Comparison of ENCODE assay signal across 8 mouse cellular contexts in the genomic region with DNA sequence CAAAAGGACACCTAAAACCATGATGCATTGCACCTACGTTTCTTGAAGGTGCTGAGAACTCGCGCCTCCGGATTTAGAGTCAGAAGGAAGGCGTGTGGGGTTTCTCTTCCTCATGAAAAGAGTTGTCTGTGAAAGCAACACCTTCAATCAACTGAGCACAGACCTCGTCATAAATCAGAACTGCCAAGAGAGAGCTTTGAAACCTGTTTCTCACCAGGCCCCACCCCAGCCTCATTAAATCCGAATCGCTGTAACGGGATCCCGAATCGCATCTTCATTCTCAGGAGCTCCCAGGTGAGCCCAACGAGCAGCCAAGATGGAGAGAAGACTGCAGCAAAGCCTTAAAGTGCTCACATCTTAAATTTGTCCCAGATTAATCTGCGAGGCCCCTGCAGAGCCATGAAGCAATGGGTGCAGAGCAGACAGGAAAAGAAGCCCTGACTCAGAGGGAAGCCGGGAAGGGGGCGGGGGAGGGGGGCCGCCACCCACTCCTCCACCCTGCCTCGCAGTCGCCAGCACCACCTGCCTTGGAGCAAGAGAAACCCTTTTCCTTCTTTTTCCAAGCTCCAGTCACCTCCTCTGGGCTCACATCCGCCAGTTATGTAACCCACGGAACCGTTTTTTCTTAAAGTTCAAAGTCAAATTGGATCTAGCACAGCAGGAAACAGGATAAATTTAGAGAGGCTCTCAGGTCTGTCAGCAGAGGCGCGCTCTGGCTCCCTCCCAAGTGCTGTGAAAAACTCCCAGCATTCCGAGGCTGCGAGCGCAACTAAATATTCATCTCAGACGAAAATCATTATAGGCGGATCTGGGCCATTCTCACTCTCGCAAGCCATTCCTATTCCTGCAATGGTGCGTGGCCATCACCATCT. TPM values are rescaled to one million over a fixed set of nuclear protein-coding genes. Genes with fewer than 3 reads are reported as not detected.
DNase-seq lines count a peak whose midpoint lies in the region; ATAC-seq and TF ChIP-seq lines count a peak whose summit lies in the region.

No protein-coding gene starts in this region.

- H3K27me3 ChIP-seq in forebrain, embryonic 12.5 days, result peaks cover 60% of the 10 kb centered on the region
- peaks cover 25% of the 10 kb centered on the region for H3K27me3 ChIP-seq in heart, embryonic 15.5 days
- peaks cover 42% of the 10 kb centered on the region for H3K27me3 ChIP-seq in limb, embryonic 14.5 days (ENCODE audit: control insufficient read depth, insufficient read depth, low read length)

- ATAC-seq in forebrain, embryonic 12.5 days (ENCODE audit: low FRiP score), result no peak; the same call in 1 of the 2 replicates
- peak; percentile 36; the same call in 1 of the 2 replicates for ATAC-seq in heart, embryonic 15.5 days (replicated peaks; ENCODE audit: insufficient number of reproducible peaks, insufficient read depth, low FRiP score, low read depth)
- ATAC-seq in limb, embryonic 14.5 days (ENCODE audit: low FRiP score, low read depth), result peak; percentile 60
- ATAC-seq in CD4-positive, CD25-positive, alpha-beta regulatory T cell, adult 4 months, result no peak

- TF ChIP-seq POLR2A in limb, embryonic 14.5 days (IDR thresholded peaks at IDR 0.05; ENCODE audit: borderline replicate concordance, extremely low read depth, insufficient read depth, insufficient read length), result no peak

- DNase-seq in cerebellum, adult 11-12 months, result peak; percentile 76
- peak; percentile 80 for DNase-seq in kidney, postnatal 10 days
- peak; percentile 76 for DNase-seq in limb, embryonic 14.5 days (ENCODE audit: low spot score)
- DNase-seq in neural tube, embryonic 10.5 days (ENCODE audit: extremely low spot score, low spot score), result peak; percentile 34
- DNase-seq in thymus, adult 18-20 months, result no peak

- peak overlapping the region; percentile 33 for H3K4me3 ChIP-seq in forebrain, embryonic 12.5 days (replicated peaks)
- peak overlapping the region; percentile 42 for H3K4me3 ChIP-seq in heart, embryonic 15.5 days
- peak overlapping the region; percentile 32 for H3K4me3 ChIP-seq in limb, embryonic 14.5 days (replicated peaks; ENCODE audit: low read length)

- 4% methylated on average over 30 of the region's 30 CpGs for WGBS in forebrain, embryonic 12.5 days
- 4% methylated on average over 30 of the region's 30 CpGs for WGBS in heart, embryonic 15.5 days
- 3% methylated on average over 30 of the region's 30 CpGs for WGBS in limb, embryonic 14.5 days

- no peaks in the 10 kb centered on the region for H3K36me3 ChIP-seq in forebrain, embryonic 12.5 days (replicated peaks)
- H3K36me3 ChIP-seq in heart, embryonic 15.5 days, result no peaks in the 10 kb centered on the region
- H3K36me3 ChIP-seq in limb, embryonic 14.5 days (ENCODE audit: control insufficient read depth, insufficient read depth, low read length), result no peaks in the 10 kb centered on the region

- H3K9me3 ChIP-seq in forebrain, embryonic 12.5 days, result no peaks in the 10 kb centered on the region
- H3K9me3 ChIP-seq in heart, embryonic 15.5 days (replicated peaks), result no peaks in the 10 kb centered on the region
- no peaks in the 10 kb centered on the region for H3K9me3 ChIP-seq in limb, embryonic 14.5 days (ENCODE audit: control insufficient read depth, low read length)

- H3K27ac ChIP-seq in forebrain, embryonic 12.5 days, result no peak overlapping the region
- H3K27ac ChIP-seq in heart, embryonic 15.5 days, result peak overlapping the region; percentile 80
- H3K27ac ChIP-seq in limb, embryonic 14.5 days (replicated peaks; ENCODE audit: low read depth, low read length), result no peak overlapping the region

- peak overlapping the region; percentile 8; the same call in 1 of the 2 replicates for H3K9ac ChIP-seq in forebrain, embryonic 12.5 days
- 0 out of 2 replicates have a peak overlapping the region, but pooled peaks have one; percentile 32 for H3K9ac ChIP-seq in heart, embryonic 15.5 days
- H3K9ac ChIP-seq in limb, embryonic 14.5 days (ENCODE audit: low read depth, low read length, severe bottlenecking), result peak overlapping the region; percentile 34; the same call in 1 of the 2 replicates

- peaks cover 17% of the 10 kb centered on the region for H3K4me1 ChIP-seq in forebrain, embryonic 12.5 days
- H3K4me1 ChIP-seq in heart, embryonic 15.5 days (replicated peaks), result peaks cover 23% of the 10 kb centered on the region
- peaks cover 4% of the 10 kb centered on the region; the same call in 1 of the 2 replicates for H3K4me1 ChIP-seq in limb, embryonic 14.5 days (ENCODE audit: control insufficient read depth, insufficient read depth, low read length)

- H3K4me2 ChIP-seq in forebrain, embryonic 12.5 days, result peak overlapping the region; percentile 62
- H3K4me2 ChIP-seq in heart, embryonic 15.5 days, result peak overlapping the region; percentile 68
- peak overlapping the region; percentile 56 for H3K4me2 ChIP-seq in limb, embryonic 14.5 days (replicated peaks; ENCODE audit: low read depth, low read length, severe bottlenecking)

RNA-seq across cellular contexts. Expression of a gene that starts 51.7 kb away (rescaled TPM):
- polyA plus RNA-seq in forebrain, embryonic 12.5 days (2016; fragmentation: Nextera tagmentation; extraction: Ambion mirVana), result 107 and 110 TPM in 2 replicates
- 53.0 and 73.0 TPM in 2 replicates for polyA plus RNA-seq in heart, embryonic 15.5 days (2015; fragmentation: Nextera tagmentation; extraction: Ambion mirVana)
- 102 and 106 TPM in 2 replicates for polyA plus RNA-seq in limb, embryonic 14.5 days (2012; rRNA removed)
- polyA plus RNA-seq in limb, embryonic 14.5 days (2014; fragmentation: Nextera tagmentation; extraction: Ambion mirVana), result 130 and 134 TPM in 2 replicates
- 10 to 100 TPM; 26.3 to 30.7 TPM for polyA plus RNA-seq in CD4-positive, CD25-positive, alpha-beta regulatory T cell, adult 4 months (2017; shearing (Covaris generic))

RNA-seq across cellular contexts. Expression of a gene that starts 52.5 kb away (rescaled TPM):
- polyA plus RNA-seq in forebrain, embryonic 12.5 days (2016; fragmentation: Nextera tagmentation; extraction: Ambion mirVana), result 7.1 and 7.4 TPM in 2 replicates
- polyA plus RNA-seq in heart, embryonic 15.5 days (2015; fragmentation: Nextera tagmentation; extraction: Ambion mirVana), result 3.1 and 4.0 TPM in 2 replicates
- 25.7 and 29.0 TPM in 2 replicates for polyA plus RNA-seq in limb, embryonic 14.5 days (2012; rRNA removed)
- 8.7 and 9.9 TPM in 2 replicates for polyA plus RNA-seq in limb, embryonic 14.5 days (2014; fragmentation: Nextera tagmentation; extraction: Ambion mirVana)
- polyA plus RNA-seq in CD4-positive, CD25-positive, alpha-beta regulatory T cell, adult 4 months (2017; shearing (Covaris generic)), result 1 to 10 TPM; 4.4 to 5.6 TPM

Comparison
In these comparisons a context has a peak if more than half of its experiments do, and no peak if none do; other contexts are left out.
1. DNase-seq: peak in cerebellum, adult 11-12 months (single experiment), kidney, postnatal 10 days (single experiment), limb, embryonic 14.5 days (single experiment) and neural tube, embryonic 10.5 days (single experiment); none in thymus, adult 18-20 months (0 of 2).
2. ATAC-seq: peak in heart, embryonic 15.5 days (single experiment) and limb, embryonic 14.5 days (single experiment); none in forebrain, embryonic 12.5 days (single experiment) and CD4-positive, CD25-positive, alpha-beta regulatory T cell, adult 4 months (single experiment).
3. Peak in every context shown above with its lines, with median percentiles within 50 percentile points of each other: H3K4me2 ChIP-seq, H3K4me3 ChIP-seq and H3K9ac ChIP-seq.